Mouse (Mus musculus) ovary, postnatal 10 days (tissue): ENCODE results near the gene Sept9.

Experiments used
- DNase-seq: peaks from one replicate; pipeline ENCODE4 v3.0.0; 2022; ENCODE audit warnings: low spot score

The Sept9 gene

GRCm38 (mm10) chr11:117347256-117347655, 147.8 kb downstream of the Sept9 start:
- no peak for DNase-seq

GRCm38 (mm10) chr11:117348429-117349103, 149.1 kb downstream of the Sept9 start:
- DNase-seq: no peak

GRCm38 (mm10) chr11:117349429-117350363, 150.2 kb downstream of the Sept9 start:
- no peak for DNase-seq

- no peak for DNase-seq
Observed at GRCm38 (mm10) chr11:117350462-117351222, 151.2 kb downstream of the Sept9 start.

- DNase-seq: no peak
Observed at GRCm38 (mm10) chr11:117353126-117353525, 153.7 kb downstream of the Sept9 start.

DNA sequence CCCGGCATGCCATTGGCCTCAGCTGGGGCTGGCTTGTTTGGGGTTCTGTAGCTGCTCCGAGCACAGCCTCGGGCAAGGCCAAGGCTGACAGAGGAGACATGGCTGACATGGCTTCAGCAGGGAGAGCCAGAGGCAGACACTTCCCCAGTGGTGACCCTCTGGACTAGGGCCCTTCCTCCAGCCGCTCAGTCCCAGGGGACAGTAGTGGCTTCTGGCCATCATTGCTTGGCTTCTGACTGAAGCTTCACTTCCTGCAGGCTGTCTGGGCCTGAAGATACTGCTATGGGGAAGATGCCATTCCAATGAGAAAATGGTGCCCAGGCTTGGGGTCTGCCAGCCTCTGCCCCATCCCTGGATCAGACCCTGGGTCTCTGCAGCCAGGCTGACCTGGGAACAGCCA, 154.6 kb downstream of the Sept9 start:
- no peak for DNase-seq

- no peak for DNase-seq
Observed at GRCm38 (mm10) chr11:117356937-117357336, 157.5 kb downstream of the Sept9 start.

GRCm38 (mm10) chr11:117357916-117358639, 158.6 kb downstream of the Sept9 start:
- peak; percentile 88 for DNase-seq

DNA sequence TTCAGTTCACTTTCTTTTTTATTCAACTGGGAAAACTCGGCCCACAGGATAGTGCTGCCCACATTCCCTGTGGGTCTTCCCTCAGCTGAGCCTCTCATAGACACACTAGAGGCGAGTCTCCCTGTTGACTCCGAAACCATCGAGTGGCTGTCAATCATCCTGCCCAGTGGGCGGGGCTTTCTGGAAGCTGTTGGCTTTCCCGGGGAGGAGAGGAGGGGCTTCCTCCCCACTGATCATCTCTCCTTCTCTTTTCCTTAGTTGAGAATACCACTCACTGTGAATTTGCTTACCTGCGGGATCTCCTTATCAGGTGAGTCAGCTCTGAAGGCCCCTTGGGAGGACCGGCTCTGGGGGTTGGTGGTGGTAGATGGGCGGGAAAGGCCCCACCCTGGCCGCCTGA, 159.7 kb downstream of the Sept9 start:
- no peak for DNase-seq

GRCm38 (mm10) chr11:117359870-117360269, 160.4 kb downstream of the Sept9 start:
- DNase-seq: peak; percentile 48

DNA sequence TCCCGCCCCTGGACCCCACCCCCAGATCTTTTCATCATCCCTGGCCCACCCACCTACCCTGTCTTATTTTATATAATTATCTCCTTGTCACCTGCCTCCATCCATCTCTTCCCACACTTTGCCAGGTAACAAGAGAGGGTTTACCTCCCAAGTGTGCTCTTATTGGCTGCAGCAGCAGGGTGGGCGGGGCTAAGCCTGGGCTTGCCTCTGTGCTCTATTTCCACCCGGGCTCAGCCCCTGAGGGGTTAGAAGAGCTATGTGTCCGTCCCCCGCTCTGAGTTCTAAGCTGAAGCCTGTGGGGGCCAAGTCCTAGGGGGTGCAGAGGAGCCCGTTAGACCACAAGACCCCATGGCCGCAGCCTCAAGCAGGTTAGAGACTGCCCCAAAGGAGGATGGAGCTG, 161.1 kb downstream of the Sept9 start:
- no peak for DNase-seq

GRCm38 (mm10) chr11:117362307-117362706, 162.8 kb downstream of the Sept9 start:
- no peak for DNase-seq

GRCm38 (mm10) chr11:117363918-117364317, 164.5 kb downstream of the Sept9 start:
- no peak for DNase-seq

- no peak for DNase-seq
Observed at GRCm38 (mm10) chr11:117366426-117366825, 167.0 kb downstream of the Sept9 start.

- no peak for DNase-seq
Observed at GRCm38 (mm10) chr11:117366861-117367357, 167.4 kb downstream of the Sept9 start.

- DNase-seq: no peak
Observed at GRCm38 (mm10) chr11:117367937-117368336, 168.5 kb downstream of the Sept9 start.

GRCm38 (mm10) chr11:117369347-117369746, 169.9 kb downstream of the Sept9 start:
- no peak for DNase-seq

- no peak for DNase-seq
Observed at GRCm38 (mm10) chr11:117370262-117370850, 170.9 kb downstream of the Sept9 start.

DNA sequence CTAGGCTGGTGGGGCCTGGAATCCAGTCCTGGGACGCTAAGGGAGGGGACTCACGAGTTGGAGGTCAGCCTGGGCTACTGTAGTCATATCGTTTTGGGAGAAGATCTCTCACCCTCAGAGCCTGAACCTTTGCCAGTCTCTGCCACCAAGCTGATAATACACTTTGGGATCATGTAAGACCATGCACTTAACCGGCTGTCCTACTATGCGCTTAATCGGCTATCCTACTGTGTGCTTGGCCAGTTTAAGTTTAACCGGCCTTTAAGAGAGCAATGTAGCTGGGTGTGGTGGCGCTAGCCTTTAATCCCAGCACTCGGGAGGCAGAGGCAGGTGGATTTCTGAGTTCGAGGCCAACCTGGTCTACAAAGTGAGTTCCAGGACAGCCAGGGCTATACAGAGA, 173.1 kb downstream of the Sept9 start:
- no peak for DNase-seq

DNA sequence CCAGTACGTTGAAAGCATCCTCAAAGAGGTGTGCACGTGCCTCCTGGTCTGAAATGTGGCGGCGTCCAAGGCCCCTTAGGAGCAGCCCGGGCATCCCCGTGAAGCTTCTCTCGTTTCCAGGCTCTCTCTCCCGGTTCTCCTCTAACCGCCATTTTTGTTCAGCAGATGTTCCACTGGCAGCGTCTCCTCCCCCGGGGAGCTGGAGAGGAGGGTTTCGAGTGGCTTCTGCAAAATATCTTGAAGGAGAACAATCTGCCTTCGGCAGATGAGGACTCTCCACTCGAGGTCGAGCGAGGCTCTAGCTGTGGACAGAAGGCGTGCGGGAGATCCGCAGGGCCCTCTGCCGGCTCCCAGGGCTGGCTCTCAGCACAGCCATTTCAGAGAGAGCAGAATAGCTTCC, 173.7 kb downstream of the Sept9 start:
- DNase-seq: no peak

DNA sequence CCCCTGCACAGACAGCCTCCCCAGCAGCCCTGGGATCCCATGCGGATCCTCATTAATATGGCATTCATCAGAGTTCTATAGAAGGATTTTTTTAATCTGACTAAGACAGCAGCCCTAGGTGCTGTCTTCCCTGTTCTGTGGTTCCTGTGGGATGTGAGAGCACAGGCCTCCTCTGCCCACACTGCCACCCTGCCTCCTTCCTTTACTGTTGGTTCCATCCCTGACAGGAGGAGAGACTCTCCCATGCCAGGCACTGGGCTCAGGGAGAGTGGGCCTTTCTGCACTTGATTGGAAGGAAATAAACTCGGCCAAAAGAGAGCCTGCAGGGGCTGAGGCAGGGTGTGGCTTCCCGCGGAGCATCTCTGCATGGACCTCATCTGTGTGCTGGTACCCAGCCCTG, 174.4 kb downstream of the Sept9 start:
- DNase-seq: no peak
